Mouse (Mus musculus) lung, adult 2 months (tissue): ENCODE data around the gene Tbc1d12.

Experiments
- CTCF ChIP-seq: fragments of 200-500 bp; IDR thresholded peaks from 2 replicates; pipeline ENCODE4 v1.5.1; 2011; ENCODE audit warnings: mild to moderate bottlenecking, low read length, control low read depth; ENCODE audit not compliant: insufficient read depth
- POLR2A ChIP-seq: fragments of 200-500 bp; IDR thresholded peaks from 2 replicates; pipeline ENCODE4 v1.6.1; 2011; ENCODE audit warnings: low read depth, mild to moderate bottlenecking, control low read depth, low read length, borderline replicate concordance; ENCODE audit errors: extremely low read depth

DNA sequence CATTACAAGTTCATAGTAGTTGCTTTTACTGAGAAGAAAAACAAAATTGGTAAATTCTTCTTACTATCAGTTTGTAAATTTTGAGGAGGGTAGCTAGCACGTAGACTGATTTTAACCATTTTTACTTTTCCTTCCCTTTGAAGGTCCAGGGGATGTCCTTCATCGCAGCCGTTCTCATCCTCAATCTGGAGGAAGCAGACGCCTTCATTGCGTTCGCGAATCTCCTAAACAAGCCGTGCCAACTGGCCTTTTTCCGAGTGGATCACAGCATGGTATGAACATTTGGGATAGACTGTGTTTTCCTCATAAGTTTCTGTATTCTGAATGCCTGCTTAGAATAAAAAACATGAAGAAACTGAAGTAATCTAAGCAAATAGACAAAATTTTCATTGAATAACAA lies 77.4 kb downstream of the Tbc1d12 start:
- TF ChIP-seq CTCF (no peak), POLR2A (no peak)
